Mouse (Mus musculus): ENCODE data around the gene Accsl.
A peak's percentile ranks its signal among the peaks of the same experiment; 100 is the strongest.

The Accsl gene

GRCm38 (mm10) chr2:93869107-93869600 is at the start of gene Accsl:
Gene Accsl, minus strand, starts transcription at chr2:93869157.
- no peak for DNase-seq (ENCODE audit: low read depth, low spot score)

- DNase-seq (ENCODE audit: low read depth, low spot score) = no peak
Observed at GRCm38 (mm10) chr2:93913552-93913951, 44.6 kb upstream of the Accsl start.

GRCm38 (mm10) chr2:93911942-93912341 is 43.0 kb upstream of the Accsl start:
- DNase-seq (ENCODE audit: low read depth, low spot score) = no peak

GRCm38 (mm10) chr2:93909716-93910115 is 40.8 kb upstream of the Accsl start:
- DNase-seq (ENCODE audit: low read depth, low spot score) = no peak

- no peak for DNase-seq (ENCODE audit: low read depth, low spot score)
Observed at GRCm38 (mm10) chr2:93907519-93908294, 38.8 kb upstream of the Accsl start.

- DNase-seq (ENCODE audit: low read depth, low spot score) = no peak
Observed at GRCm38 (mm10) chr2:93906316-93906715, 37.4 kb upstream of the Accsl start.

GRCm38 (mm10) chr2:93903415-93903814 is 34.5 kb upstream of the Accsl start:
- no peak for DNase-seq (ENCODE audit: low read depth, low spot score)

GRCm38 (mm10) chr2:93902680-93903305 is 33.8 kb upstream of the Accsl start:
- no peak for DNase-seq (ENCODE audit: low read depth, low spot score)

GRCm38 (mm10) chr2:93899397-93900380 is 30.7 kb upstream of the Accsl start:
- DNase-seq (ENCODE audit: low read depth, low spot score) = peak; percentile 62

- peak; percentile 56 for DNase-seq (ENCODE audit: low read depth, low spot score)
Observed at GRCm38 (mm10) chr2:93891611-93892280, 22.8 kb upstream of the Accsl start.

- no peak for DNase-seq (ENCODE audit: low read depth, low spot score)
Observed at GRCm38 (mm10) chr2:93890143-93890542, 21.2 kb upstream of the Accsl start.

GRCm38 (mm10) chr2:93889071-93889470 is 20.1 kb upstream of the Accsl start:
- DNase-seq (ENCODE audit: low read depth, low spot score) = no peak

GRCm38 (mm10) chr2:93888366-93888765 is 19.4 kb upstream of the Accsl start:
- DNase-seq (ENCODE audit: low read depth, low spot score) = no peak

GRCm38 (mm10) chr2:93887273-93887672 is 18.3 kb upstream of the Accsl start:
- DNase-seq (ENCODE audit: low read depth, low spot score) = no peak

- DNase-seq (ENCODE audit: low read depth, low spot score) = no peak
Observed at GRCm38 (mm10) chr2:93886013-93886794, 17.2 kb upstream of the Accsl start.

GRCm38 (mm10) chr2:93883066-93883465 is 14.1 kb upstream of the Accsl start:
- DNase-seq (ENCODE audit: low read depth, low spot score) = no peak

GRCm38 (mm10) chr2:93881640-93882367 is 12.8 kb upstream of the Accsl start:
- DNase-seq (ENCODE audit: low read depth, low spot score) = no peak

- no peak for DNase-seq (ENCODE audit: low read depth, low spot score)
Observed at GRCm38 (mm10) chr2:93880981-93881380, 12.0 kb upstream of the Accsl start.

- no peak for DNase-seq (ENCODE audit: low read depth, low spot score)
Observed at GRCm38 (mm10) chr2:93880450-93880849, 11.5 kb upstream of the Accsl start.

GRCm38 (mm10) chr2:93877005-93877404 is 8.0 kb upstream of the Accsl start:
- no peak for DNase-seq (ENCODE audit: low read depth, low spot score)
